Mouse (Mus musculus) testis, adult 2 months (tissue): Measurements from ENCODE around the gene Fermt3.

Experiments
- CTCF ChIP-seq: fragments of 200-500 bp; IDR thresholded peaks from 2 replicates; pipeline ENCODE4 v1.5.1; 2012; ENCODE audit warnings: low read depth, mild to moderate bottlenecking, inconsistent platforms, low read length, moderate library complexity; ENCODE audit not compliant: control insufficient read depth, insufficient read depth, insufficient replicate concordance
- POLR2A ChIP-seq: fragments of 200-500 bp; IDR thresholded peaks from 2 replicates; pipeline ENCODE4 v1.6.1; 2012; ENCODE audit warnings: low read depth, mild to moderate bottlenecking, inconsistent platforms, low read length, moderate library complexity; ENCODE audit not compliant: control insufficient read depth

DNA sequence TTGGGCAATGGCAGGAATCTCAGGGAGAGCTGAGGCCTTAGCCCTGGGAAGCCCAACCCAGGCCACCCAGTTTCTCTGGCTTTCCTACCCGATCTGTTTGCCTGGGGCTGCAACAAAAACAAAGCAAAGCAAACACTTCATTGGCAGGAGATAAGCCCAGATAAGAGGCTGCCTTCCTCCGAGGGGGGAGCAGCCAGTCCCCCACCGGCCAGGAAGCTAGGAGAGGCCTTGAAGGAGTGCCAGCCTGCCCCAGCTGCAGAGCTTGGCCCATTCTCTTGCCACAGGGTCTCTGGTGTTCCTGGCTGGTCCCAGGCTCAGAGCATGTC, 66.6 kb downstream of the Fermt3 start:
- no peak for TF ChIP-seq POLR2A
- no peak for TF ChIP-seq CTCF
